Mouse (Mus musculus) gastrocnemius, postnatal 14 days (tissue): Measurements from ENCODE around the gene Ring1. TPM values are rescaled to one million over a fixed set of nuclear protein-coding genes. Genes with fewer than 3 reads are reported as not detected.

Experiments
- microRNA-seq, 2 experiments: library from miRNA; unstranded; fragments of <30 nt; microRNA quantifications; one replicate each; pipeline ENCODE4 v1.2.0; 2021
- total RNA-seq, 2 experiments: library from RNA; stranded (reverse); gene quantifications; 2 replicates each; pipeline ENCODE4 v1.2.3; 2021

Gene Ring1
- total RNA-seq, 2 experiments from 2014 or later = 11.3 to 13.1 TPM

Small RNA genes lying within 50 kb of the gene (microRNA-seq; reads per million reads assigned to microRNA genes)
- 0 to 1.3 reads per million in 2 experiments for gene Mir219a-1
- 0 reads per million in 2 experiments for gene Mir219c

Other genes starting within 250 kb of the Ring1 start
- gene Angptl4, start 242.8 kb downstream of the Ring1 start, total RNA-seq = 10 to 100 TPM in 1 of 2 experiments, 1 to 10 TPM in 1; 9.6 to 25.8 TPM
- 10 to 100 TPM; 20.8 to 35.1 TPM for gene Kank3, start 214.2 kb downstream of the Ring1 start, total RNA-seq
- 100 to 1,000 TPM; 867 to 957 TPM for gene Rps28, start 200.1 kb downstream of the Ring1 start, total RNA-seq
- 100 to 1,000 TPM; 327 to 338 TPM for gene Ndufa7, start 200.1 kb downstream of the Ring1 start, total RNA-seq
- 10 to 100 TPM; 17.6 to 19.8 TPM for gene Cd320, start 181.6 kb downstream of the Ring1 start, total RNA-seq
- not detected for gene Gm7029, start 150.8 kb downstream of the Ring1 start, total RNA-seq
- gene Kifc1, start 134.0 kb downstream of the Ring1 start, total RNA-seq = 1 to 10 TPM; 3.3 to 4.4 TPM
- not detected for gene Platr17, start 119.5 kb downstream of the Ring1 start, total RNA-seq
- gene Daxx, start 115.3 kb downstream of the Ring1 start, total RNA-seq = 10 to 100 TPM; 10.2 to 13.8 TPM
- 10 to 100 TPM; 32.9 to 35.7 TPM for gene Tapbp, start 108.8 kb downstream of the Ring1 start, total RNA-seq
- gene Zbtb22, start 108.8 kb downstream of the Ring1 start, total RNA-seq = 10 to 100 TPM; 13.5 to 16.1 TPM
- gene Rgl2, start 95.1 kb downstream of the Ring1 start, total RNA-seq = 10 to 100 TPM; 24.4 to 24.7 TPM
- 10 to 100 TPM; 53.6 to 54.9 TPM for gene Pfdn6, start 84.3 kb downstream of the Ring1 start, total RNA-seq
- gene Wdr46, start 84.0 kb downstream of the Ring1 start, total RNA-seq = 10 to 100 TPM; 11.1 to 12.3 TPM
- gene B3galt4, start 73.2 kb downstream of the Ring1 start, total RNA-seq = 1 to 10 TPM; 2.3 to 2.7 TPM
- 10 to 100 TPM; 30.5 to 33.1 TPM for gene Vps52, start 68.9 kb downstream of the Ring1 start, total RNA-seq
- 100 to 1,000 TPM; 464 to 543 TPM for gene Rps18, start 68.7 kb downstream of the Ring1 start, total RNA-seq
- 10 to 100 TPM; 26.5 to 40.1 TPM for gene H2-K1, start 24.3 kb downstream of the Ring1 start, total RNA-seq
- gene H2-Ke6, start 3.4 kb upstream of the Ring1 start, total RNA-seq = 10 to 100 TPM; 50.1 to 51.3 TPM
- gene Slc39a7, start 7.0 kb upstream of the Ring1 start, total RNA-seq = 10 to 100 TPM; 44.9 to 60.1 TPM
- 10 to 100 TPM; 35.2 to 35.8 TPM for gene Rxrb, start 7.1 kb upstream of the Ring1 start, total RNA-seq
- gene Col11a2, start 14.8 kb upstream of the Ring1 start, total RNA-seq = 10 to 100 TPM; 51.1 to 56.0 TPM
- not detected for gene H2-Oa, start 67.7 kb upstream of the Ring1 start, total RNA-seq
- gene H2-DMa, start 94.9 kb upstream of the Ring1 start, total RNA-seq = 1 to 10 TPM; 2.3 to 3.6 TPM
- gene Brd2, start 98.0 kb upstream of the Ring1 start, total RNA-seq = 10 to 100 TPM; 75.2 to 75.5 TPM
- under 1 TPM; 0.45 to 0.47 TPM for gene H2-DMb2, start 118.6 kb upstream of the Ring1 start, total RNA-seq
- 1 to 10 TPM; 1.0 to 1.4 TPM for gene H2-DMb1, start 128.4 kb upstream of the Ring1 start, total RNA-seq
- 1 to 10 TPM; 1.7 to 2.6 TPM for gene Tap1, start 162.9 kb upstream of the Ring1 start, total RNA-seq
- 1 to 10 TPM; 1.8 to 2.0 TPM for gene Psmb9, start 163.1 kb upstream of the Ring1 start, total RNA-seq
- 1 to 10 TPM; 2.9 to 3.4 TPM for gene Psmb8, start 173.0 kb upstream of the Ring1 start, total RNA-seq
- 1 to 10 TPM; 4.7 to 5.3 TPM for gene Tap2, start 178.8 kb upstream of the Ring1 start, total RNA-seq
- under 1 TPM in 1 of 2 experiments, not detected in 1; 0.13 TPM for gene H2-Ob, start 214.2 kb upstream of the Ring1 start, total RNA-seq
- gene H2-Ab1, start 233.0 kb upstream of the Ring1 start, total RNA-seq = 1 to 10 TPM; 2.8 to 3.1 TPM